Mouse (Mus musculus): ENCODE measurements around the gene Serinc3. TPM values are rescaled to one million over a fixed set of nuclear protein-coding genes. Genes with fewer than 3 reads are reported as not detected.
"Not testable (repeated sequence)": the region's sequence is repeated elsewhere in the genome, so short reads cannot be mapped to it uniquely, and the experiment has no call there.

Serinc3 gene
- total RNA-seq, 2 experiments from 2014 or later = 213 to 225 TPM

DNA sequence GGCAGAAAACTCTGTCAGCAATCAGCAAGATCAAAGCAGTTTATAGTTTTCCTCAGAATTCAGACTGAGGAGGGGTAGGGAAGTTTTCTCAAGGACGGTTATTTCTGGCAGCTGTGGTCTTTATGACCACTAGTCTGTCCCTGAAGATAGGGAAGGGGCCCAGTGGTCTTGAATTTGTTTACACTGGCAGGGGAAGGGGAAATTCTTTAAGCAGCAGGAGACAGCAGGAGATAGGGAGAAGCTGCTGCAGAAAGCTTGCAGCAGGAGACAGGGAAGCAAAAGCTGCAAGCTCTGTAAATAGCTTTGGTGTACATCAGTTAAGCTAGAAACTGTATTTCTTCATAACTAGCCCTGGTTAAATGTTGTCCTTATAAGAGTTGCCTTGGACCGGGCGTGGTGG is 3.2 kb downstream of the Serinc3 start:
- DNase-seq (ENCODE audit: extremely low spot score in 1 of 2, low spot score in 2 of 2) = no peak
- intact Hi-C loops (cut with DNase I) = loop anchor here (2.0 kb wide), 1 partner anchor 71 kb away; no protein-coding TSS in a partner anchor

DNA sequence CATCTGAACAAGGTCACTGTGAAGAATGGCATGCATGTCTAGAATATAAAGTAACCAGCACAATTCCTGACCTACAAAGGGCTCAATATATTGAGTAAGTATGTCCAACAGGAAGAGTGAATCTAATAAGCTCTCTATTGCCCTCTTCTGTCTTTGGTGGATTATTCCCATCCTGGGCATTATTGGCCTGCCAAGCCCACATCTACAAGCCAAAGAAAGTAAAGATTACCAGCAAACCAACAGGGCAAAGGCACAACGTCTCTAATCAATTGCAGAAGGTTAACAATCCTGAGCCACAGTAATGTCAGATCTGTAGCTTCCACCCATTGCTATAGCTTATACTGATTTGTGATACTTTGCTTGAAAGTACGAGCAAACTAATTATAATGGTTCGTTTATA is 4.4 kb downstream of the Serinc3 start:
- no peak for DNase-seq (ENCODE audit: extremely low spot score in 1 of 2, low spot score in 2 of 2)
- intact Hi-C loops (cut with DNase I) = loop anchor here (2.0 kb wide), 1 partner anchor 72 kb away; no protein-coding TSS in a partner anchor

DNA sequence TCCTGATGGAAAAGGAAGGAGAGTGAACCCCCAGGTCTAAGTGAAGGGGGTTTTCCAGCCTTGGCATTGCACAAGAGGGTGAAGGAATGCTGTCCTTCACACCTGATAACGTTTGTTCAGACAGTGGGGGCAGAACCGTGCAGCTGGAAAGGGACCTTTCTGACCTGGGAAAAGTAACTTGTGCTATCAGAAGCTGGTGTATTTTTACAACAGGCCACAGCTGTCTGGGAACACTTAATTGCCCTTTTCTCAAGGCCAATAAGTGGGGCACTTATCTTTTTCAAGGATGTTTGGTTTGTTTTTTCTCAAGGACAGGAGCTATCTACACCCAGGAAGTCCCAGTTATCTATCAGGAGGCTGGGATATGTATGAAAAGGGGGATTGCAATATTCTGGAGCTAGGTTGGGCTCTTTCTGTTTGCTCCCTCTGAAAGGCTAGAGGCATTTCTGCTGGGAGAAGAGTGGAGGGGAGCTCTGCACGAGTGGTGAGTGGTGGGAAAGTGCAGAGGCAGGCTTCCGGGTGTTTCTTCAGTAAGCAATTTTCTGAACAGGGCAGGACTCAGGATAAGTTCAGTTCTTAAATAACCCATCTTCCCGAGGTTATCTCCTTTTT is 7.2 kb downstream of the Serinc3 start:
- intact Hi-C loops (cut with DNase I) = no loop called here
- DNase-seq (ENCODE audit: extremely low spot score in 1 of 2, low spot score in 2 of 2) = no peak

DNA sequence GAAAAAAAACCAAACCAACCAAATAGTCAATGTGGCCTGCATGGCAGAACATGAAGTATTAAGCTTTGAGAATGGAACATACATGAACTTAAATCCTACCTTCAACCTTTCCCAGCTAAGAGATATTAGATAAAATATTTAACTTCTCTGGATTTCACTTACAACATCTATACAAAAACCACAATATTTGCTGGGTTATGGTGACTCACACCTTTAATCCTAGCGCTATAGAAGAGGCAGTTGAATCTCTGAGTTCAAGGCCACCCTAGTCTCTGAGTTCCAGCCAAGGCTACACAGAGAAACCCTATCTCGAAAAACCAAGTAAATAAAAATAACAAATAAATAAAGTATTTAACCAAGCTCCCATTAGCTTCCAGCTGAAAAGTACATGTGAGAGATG is 8.9 kb downstream of the Serinc3 start:
- intact Hi-C loops (cut with DNase I) = no loop called here
- DNase-seq (ENCODE audit: extremely low spot score in 1 of 2, low spot score in 2 of 2) = no peak

DNA sequence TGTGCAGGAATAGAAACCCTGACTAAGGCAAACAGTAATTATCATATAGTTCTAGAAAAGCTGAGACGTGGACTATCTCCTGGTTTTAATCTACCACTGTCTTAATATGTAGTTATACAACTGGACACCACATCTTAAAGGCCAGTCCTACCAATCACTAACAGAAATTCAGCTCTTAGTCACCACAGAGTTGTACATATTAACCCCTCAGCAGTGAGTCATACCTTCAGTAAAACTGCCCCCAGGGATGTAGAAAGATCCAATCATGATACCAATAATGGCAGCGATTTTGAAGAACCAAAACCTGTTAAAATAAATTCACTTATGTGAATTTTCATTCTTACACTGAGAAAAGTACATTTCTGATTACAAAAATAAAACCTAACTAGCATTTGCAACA is 10.7 kb downstream of the Serinc3 start:
- intact Hi-C loops (cut with DNase I) = no loop called here
- no peak for DNase-seq (ENCODE audit: extremely low spot score in 1 of 2, low spot score in 2 of 2)

DNA sequence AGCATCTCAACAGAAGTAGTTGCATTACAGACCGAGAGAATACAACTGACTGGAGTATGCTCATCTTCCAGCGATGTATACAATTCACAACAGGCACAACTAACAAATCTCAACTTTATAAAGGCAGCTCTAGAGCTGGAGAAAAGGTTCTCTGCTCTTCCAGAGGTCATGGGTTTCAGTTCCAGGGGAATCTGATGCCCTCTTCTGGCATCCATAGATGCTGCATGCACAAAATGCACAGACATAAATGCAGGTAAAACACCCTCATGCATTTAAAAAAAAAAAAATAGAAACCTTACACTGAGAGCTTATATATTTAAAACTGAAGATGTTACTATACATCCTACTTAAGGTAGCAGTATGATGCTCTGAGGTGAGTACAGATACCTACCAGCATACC is 13.2 kb downstream of the Serinc3 start:
- no peak for DNase-seq (ENCODE audit: extremely low spot score in 1 of 2, low spot score in 2 of 2)
- intact Hi-C loops (cut with DNase I) = no loop called here

DNA sequence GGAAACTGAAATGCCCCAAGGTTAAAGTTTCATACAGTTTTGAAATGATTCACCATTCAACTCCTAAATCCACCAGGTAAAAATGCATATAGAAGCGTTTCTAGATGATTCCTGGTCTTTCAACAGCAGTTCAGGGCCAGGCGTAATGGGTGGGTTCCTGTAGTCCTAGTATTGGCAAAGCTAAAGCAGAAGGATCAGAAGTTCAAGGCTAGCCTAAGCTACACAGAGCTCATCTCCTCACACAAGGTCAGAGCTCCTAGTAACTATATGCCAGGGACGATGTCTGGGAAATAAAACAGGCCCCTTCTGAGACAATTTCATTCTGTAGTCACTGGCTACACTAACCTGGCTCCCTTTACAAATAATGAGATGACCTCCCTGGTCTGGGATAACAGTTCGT is 13.7 kb downstream of the Serinc3 start:
- intact Hi-C loops (cut with DNase I) = no loop called here
- DNase-seq (ENCODE audit: extremely low spot score in 1 of 2, low spot score in 2 of 2) = no peak

DNA sequence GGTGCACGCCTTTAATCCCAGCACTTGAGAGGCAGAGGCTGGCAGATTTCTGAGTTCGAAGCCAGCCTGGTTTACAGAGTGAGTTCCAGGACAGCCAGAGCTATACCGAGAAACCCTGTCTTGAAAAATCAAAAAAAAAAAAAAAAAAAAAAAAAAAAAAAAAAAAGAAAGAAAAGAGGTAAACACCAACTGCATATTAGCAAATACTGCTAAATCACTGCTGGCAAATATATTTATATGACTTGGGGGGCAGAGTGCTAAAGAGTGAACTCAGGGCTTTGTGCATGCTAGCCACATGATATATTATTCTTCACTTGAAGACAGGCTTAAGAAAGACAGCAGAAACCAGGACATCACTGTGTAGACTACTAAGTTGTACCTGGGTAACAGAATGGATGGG is 23.5 kb downstream of the Serinc3 start:
- intact Hi-C loops (cut with DNase I); DNase-seq (ENCODE audit: extremely low spot score in 1 of 2, low spot score in 2 of 2): not testable (repeated sequence)

DNA sequence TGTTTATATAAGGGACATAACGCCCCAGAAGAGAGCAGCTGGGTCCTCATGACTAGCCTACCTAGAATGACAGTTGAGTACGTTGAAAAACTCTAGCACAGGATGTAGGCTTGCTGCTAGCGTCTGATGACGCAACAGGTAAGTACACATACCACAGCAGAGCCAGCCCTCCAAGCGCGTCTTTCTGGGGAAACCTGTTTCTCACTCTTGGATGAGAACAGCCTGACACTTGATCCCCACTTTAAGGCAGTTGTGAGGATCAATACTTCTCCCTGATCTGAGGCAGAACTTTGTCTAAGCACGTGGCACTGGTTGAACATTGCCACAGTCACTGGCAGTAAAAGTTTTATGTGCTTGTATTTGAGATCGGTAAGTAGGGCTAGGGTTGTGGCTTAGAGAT is 24.5 kb downstream of the Serinc3 start:
- no peak for DNase-seq (ENCODE audit: extremely low spot score in 1 of 2, low spot score in 2 of 2)
- intact Hi-C loops (cut with DNase I) = no loop called here

DNA sequence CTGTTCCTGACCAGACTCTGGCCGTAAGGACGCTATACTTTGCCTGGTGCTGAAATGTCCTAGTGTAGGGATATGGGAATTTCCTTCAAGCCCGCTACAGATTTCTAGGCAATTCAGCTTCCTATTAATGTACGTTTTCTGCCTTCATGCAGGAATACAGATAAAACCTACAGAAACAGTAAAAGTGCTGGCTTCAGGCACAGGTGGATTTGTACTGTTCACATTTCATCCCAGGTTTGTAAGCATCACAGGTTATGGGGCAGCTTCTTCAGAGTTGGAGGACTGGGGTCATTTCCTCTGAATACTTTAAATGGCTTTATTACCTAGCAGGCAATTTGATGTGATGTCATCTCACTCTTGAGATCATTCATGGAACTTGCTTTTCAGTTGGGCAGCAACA is 27.1 kb downstream of the Serinc3 start:
- no peak for DNase-seq (ENCODE audit: extremely low spot score in 1 of 2, low spot score in 2 of 2)
- intact Hi-C loops (cut with DNase I) = no loop called here

DNA sequence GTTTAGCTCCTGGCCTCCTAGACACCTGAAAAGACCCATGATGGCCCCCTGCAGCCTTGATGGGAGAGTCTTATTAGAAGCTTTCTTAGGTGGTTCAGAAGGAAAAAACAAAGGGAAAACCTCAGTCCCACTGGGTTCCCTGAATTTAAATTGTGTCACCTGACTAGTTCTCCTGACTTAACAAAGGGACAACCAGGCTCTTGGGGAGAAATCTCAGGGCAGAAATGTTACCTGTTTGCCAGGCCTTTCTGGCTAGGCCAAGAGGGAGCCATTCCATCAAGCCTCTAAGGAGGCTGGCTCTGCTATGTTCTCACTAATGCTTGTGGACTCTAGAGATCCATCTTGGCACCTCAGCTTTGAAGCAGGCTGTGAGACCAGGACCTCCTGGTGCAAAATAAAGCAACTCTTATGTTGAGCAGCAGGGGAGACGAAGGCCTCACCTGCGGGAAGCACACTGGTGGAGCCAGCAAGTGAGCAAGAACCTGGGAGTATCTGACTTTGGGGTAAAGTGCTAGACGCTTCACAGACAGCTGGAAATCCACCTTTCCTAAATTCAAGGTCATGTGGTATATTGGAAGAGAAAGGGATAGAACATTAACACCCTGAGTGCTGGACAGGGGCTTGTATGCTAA is 27.6 kb downstream of the Serinc3 start:
- no peak for DNase-seq (ENCODE audit: extremely low spot score in 1 of 2, low spot score in 2 of 2)
- intact Hi-C loops (cut with DNase I) = no loop called here

DNA sequence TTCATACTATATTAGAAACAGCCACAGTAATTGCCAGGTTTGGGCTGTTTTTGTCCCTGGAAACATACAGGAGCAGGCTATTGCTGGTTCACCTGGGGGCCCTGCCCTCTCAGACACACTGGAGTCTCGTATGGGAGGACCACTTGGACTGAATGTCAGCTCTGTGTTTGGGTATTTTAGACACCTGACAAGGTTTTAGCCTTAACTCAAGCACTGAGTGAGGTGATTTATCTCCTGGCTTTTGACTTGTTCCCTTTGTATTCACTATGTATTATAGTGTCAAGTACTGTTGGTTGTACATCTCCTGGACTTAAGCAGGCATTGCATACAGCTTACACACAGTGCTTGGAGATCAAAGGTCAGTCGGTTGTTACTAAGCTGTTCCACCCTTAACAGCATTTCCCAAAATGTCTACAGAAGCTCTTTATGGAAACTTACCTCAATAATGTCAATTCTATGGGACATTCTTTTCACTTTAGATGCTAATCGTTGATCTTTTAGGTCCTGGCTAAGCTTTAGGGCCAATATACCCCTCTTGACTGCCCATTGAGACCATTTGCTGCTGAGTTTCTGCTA is 28.2 kb downstream of the Serinc3 start:
- intact Hi-C loops (cut with DNase I) = no loop called here
- no peak for DNase-seq (ENCODE audit: extremely low spot score in 1 of 2, low spot score in 2 of 2)

DNA sequence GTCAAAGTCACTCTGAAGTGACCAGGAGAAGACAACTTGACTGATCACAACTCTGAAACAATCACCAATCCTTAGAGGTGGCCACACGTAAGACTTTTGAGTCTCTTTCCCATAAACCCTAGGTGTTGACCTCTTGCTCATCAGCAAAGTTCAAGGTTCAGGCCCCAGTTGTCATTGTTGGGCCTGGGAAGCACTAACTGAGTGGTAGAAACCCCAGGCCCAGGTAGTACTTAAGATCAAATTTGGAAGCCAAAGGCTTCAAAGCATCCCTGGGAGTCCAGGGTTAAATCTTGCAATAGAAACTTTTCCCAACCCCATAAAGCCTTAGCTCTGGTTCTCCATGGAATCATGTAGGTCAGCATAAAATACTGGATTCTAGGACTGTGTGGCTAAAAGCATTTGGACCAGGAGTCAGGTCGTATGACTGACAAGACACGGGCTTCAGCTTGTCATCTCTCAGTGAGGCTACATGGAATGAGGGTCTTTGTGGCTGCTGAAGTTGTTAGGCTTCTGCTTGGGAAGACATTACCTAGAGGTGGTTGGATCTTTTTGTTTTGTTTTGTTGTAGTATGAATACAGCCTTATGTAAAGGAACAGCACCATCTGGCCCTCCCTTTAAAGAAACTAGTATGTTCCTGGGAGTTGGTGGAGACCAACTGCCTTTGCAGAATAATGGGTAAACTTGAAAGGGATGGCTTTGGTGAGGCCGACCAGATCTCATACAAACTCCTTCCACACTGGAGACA is 28.9 kb downstream of the Serinc3 start:
- intact Hi-C loops (cut with DNase I) = no loop called here
- DNase-seq (ENCODE audit: extremely low spot score in 1 of 2, low spot score in 2 of 2) = no peak

DNA sequence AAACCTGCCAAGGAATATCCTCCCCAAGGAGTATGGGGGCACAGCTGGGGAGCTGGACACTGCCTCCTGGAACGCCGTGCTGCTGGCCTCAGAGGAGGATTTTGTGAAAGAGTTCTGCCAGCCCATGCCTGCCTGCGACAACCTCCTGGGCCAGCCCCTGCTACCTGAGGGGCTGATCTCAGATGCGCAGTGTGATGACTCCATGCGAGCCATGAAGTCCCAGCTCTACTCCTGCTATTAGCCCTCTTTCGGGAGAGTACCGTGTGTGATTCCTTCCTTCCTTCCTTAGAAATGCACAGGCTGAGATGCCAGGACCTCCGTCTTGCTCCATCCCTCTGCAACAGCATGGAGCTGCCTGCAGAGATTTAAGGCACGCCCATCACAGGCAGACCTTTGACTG is 29.5 kb downstream of the Serinc3 start:
- no peak for DNase-seq (ENCODE audit: extremely low spot score in 1 of 2, low spot score in 2 of 2)
- intact Hi-C loops (cut with DNase I) = no loop called here

DNA sequence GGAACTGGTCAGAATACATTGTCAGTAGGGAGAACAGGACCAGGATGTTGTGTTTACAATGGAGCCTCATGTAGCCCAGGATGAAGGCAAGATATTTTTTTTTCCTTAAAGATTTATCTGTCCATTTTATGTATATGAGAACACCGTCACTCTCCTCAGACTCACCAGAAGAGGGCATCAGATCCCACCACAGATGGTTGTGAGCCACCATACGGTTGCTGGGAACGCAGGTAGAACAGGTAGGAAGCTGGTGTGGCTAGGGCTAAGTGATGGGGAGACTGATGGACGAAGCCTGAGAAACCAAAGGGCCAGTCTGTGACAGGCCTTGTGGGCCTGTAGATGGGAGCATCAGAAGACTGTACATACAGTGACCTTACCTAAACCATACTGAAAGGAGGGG is 30.9 kb downstream of the Serinc3 start:
- intact Hi-C loops (cut with DNase I) = no loop called here
- no peak for DNase-seq (ENCODE audit: extremely low spot score in 1 of 2, low spot score in 2 of 2)

DNA sequence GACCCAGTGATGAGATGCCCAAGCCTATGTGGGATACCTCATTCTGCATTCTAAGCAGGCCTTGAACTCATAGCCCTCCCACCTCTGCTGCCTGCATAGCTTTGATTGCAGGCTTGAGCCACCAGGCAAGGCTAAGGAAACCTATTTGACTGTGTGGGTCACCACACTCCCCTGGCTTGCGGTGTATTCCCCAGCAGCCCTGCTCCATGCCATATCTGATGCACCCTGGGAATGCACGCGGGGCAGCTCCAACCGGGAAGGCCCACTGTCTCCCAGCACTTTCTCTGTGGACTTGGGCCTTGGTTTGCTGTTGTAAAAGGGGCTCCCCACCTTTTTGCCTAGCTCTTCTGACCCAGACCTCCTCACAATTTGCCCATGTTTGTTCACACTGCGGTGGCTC is 31.7 kb downstream of the Serinc3 start:
- no peak for DNase-seq (ENCODE audit: extremely low spot score in 1 of 2, low spot score in 2 of 2)
- intact Hi-C loops (cut with DNase I) = no loop called here

DNA sequence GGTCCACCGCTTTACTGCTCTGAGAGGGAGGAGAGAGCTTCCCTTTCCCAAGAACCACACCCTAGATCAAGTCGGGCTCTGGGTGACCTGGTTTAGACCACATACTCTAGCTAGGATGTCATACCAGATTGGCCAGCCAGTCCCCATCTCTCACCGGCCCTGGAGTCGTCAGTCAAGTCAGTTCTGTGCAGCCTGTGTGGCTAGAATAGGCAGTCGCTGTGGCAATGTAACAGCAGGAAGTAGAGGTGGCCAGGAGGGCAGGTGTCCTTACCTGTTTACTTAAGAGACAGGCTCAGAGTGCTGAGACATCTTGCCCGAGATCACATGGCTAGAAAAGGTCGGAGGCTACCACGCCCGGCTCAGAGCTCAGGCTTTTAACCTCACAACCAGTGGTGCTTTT is 33.8 kb downstream of the Serinc3 start:
- intact Hi-C loops (cut with DNase I) = no loop called here
- DNase-seq (ENCODE audit: extremely low spot score in 1 of 2, low spot score in 2 of 2) = no peak

DNA sequence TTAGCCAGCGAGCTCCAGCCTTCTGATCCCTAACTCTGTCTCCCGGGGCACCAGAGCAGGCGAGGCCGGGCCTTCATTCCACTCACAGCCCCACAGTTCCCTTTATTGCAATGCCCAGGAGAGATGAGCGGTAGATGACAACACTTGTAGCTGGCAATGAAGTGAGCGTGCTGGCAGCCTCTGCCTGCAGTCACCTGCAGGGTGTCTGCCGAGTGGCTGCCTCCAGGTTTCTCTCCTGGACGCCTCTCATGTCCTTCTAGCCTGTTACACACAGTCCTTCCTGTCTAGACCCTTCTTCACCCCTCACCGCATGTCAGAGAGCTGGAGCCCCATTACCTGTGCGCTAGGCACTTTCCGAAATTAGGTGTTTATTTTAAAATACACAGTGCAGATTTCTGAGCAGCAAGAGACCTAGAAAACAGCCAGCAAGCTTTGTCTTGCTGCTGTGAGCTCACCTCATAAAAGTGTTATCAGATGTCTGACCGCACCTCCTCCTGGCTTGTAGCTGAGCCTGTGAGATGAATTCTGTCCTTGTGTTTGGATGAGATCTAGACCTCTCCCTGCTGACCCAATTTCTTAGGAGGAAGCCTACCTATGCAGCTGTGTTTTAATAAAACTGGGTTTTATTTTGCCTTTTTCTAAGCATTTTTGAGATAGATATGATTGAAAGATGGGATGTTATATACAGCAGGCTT is 35.5 kb downstream of the Serinc3 start:
- intact Hi-C loops (cut with DNase I) = no loop called here
- no peak for DNase-seq (ENCODE audit: extremely low spot score in 1 of 2, low spot score in 2 of 2)

DNA sequence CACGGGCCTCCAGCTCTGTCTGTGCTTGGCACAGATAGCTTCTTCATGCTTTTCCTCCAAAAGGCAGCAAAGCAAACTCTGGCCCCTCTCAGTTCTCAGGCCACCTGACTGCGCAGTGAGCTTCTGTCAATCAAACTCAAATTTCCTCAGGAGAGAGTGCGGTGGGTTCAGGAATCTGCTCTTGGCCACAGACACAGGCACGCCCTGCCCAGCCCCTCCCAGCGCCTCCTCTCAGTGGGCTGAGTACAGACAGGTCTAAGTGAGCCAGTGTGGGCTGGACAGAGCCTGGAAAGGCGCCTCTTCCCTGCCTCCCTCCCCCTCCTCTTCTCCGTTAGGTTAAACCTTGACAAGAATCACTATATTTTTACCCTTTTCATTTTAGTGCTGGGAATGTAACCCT is 36.9 kb downstream of the Serinc3 start:
- intact Hi-C loops (cut with DNase I) = no loop called here
- DNase-seq (ENCODE audit: extremely low spot score in 1 of 2, low spot score in 2 of 2) = no peak

Data from left cerebral cortex, postnatal 10 days (tissue).